Mouse (Mus musculus): ENCODE data around the gene Sema5b.

Sema5b gene

GRCm38 (mm10) chr16:35630470-35631183 lies 89.7 kb downstream of the Sema5b start:
- CTCF ChIA-PET, result no interaction called here

GRCm38 (mm10) chr16:35633058-35633457 lies 92.1 kb downstream of the Sema5b start:
- CTCF ChIA-PET, result no interaction called here

- CTCF ChIA-PET, result no interaction called here
Measured at GRCm38 (mm10) chr16:35634971-35635370, 94.0 kb downstream of the Sema5b start.

GRCm38 (mm10) chr16:35639505-35639904 lies 98.6 kb downstream of the Sema5b start:
- CTCF ChIA-PET, result no interaction called here

GRCm38 (mm10) chr16:35648862-35649261 lies 107.9 kb downstream of the Sema5b start:
- CTCF ChIA-PET, result interaction anchor here (0.7 kb wide), 1 partner anchor 1016 kb away, joined by 10 read pairs; no protein-coding TSS in a partner anchor

- CTCF ChIA-PET, result no interaction called here
Measured at GRCm38 (mm10) chr16:35652206-35652605, 111.3 kb downstream of the Sema5b start.

GRCm38 (mm10) chr16:35652706-35653105 lies 111.8 kb downstream of the Sema5b start:
- CTCF ChIA-PET, result no interaction called here

- CTCF ChIA-PET, result no interaction called here
Measured at GRCm38 (mm10) chr16:35653951-35654350, 113.0 kb downstream of the Sema5b start.

GRCm38 (mm10) chr16:35660222-35660621 lies 119.3 kb downstream of the Sema5b start:
- CTCF ChIA-PET, result no interaction called here

GRCm38 (mm10) chr16:35663831-35664414 lies 123.0 kb downstream of the Sema5b start:
- CTCF ChIA-PET, result no interaction called here

- CTCF ChIA-PET, result no interaction called here
Measured at GRCm38 (mm10) chr16:35664847-35665246, 123.9 kb downstream of the Sema5b start.

GRCm38 (mm10) chr16:35677511-35678113 lies 136.7 kb downstream of the Sema5b start:
- CTCF ChIA-PET, result no interaction called here

GRCm38 (mm10) chr16:35678476-35678875 lies 137.5 kb downstream of the Sema5b start:
- CTCF ChIA-PET, result no interaction called here

GRCm38 (mm10) chr16:35681327-35682108 lies 140.6 kb downstream of the Sema5b start:
- CTCF ChIA-PET, result no interaction called here

GRCm38 (mm10) chr16:35685027-35685426 lies 144.1 kb downstream of the Sema5b start:
- CTCF ChIA-PET, result no interaction called here

- CTCF ChIA-PET, result no interaction called here
Measured at GRCm38 (mm10) chr16:35686491-35686890, 145.5 kb downstream of the Sema5b start.

GRCm38 (mm10) chr16:35691606-35692005 lies 150.7 kb downstream of the Sema5b start:
- CTCF ChIA-PET, result no interaction called here

GRCm38 (mm10) chr16:35694250-35694846 lies 153.4 kb downstream of the Sema5b start:
- CTCF ChIA-PET, result no interaction called here

- CTCF ChIA-PET, result no interaction called here
Measured at GRCm38 (mm10) chr16:35696103-35696502, 155.2 kb downstream of the Sema5b start.

- CTCF ChIA-PET, result no interaction called here
Measured at GRCm38 (mm10) chr16:35701823-35702222, 160.9 kb downstream of the Sema5b start.

GRCm38 (mm10) chr16:35703763-35704679 lies 163.1 kb downstream of the Sema5b start:
- CTCF ChIA-PET, result no interaction called here

All from spleen, embryonic (tissue).